Mouse (Mus musculus) B cell, adult (primary cell): ENCODE measurements around the gene Ctsm. TPM values are rescaled to one million over a fixed set of nuclear protein-coding genes. Genes with fewer than 3 reads are reported as not detected.

ENCODE experiments used
- total RNA-seq: library from RNA; stranded (reverse); gene quantifications from 4 replicates; pipeline ENCODE4 v1.2.4, GENCODE M21; 2023; ENCODE audit not compliant: inconsistent age

Gene Ctsm
- total RNA-seq, result not detected in 4 replicates

GRCm38 (mm10) chr13:61541631-61542030 lies at the start of gene Ctsm:
Ctsm (minus strand) TSS chr13:61541839.

GRCm38 (mm10) chr13:61570027-61570426 lies 28.4 kb upstream of the Ctsm start, which contains the start of gene Cts3:
Cts3 (minus strand) TSS chr13:61570127.

GRCm38 (mm10) chr13:61568074-61568473 lies 26.4 kb upstream of the Ctsm start, which contains the start of gene Gm49352:
Gm49352 (minus strand) TSS chr13:61568174.

Other genes starting within 250 kb of the Ctsm start
- not detected in 4 replicates for gene Cts7, start 183.6 kb downstream of the Ctsm start, total RNA-seq
- gene Gm49352, start 26.3 kb upstream of the Ctsm start, total RNA-seq, result not detected in 4 replicates
- gene Cts3, start 28.3 kb upstream of the Ctsm start, total RNA-seq, result not detected in 4 replicates